Mouse (Mus musculus) heart, embryonic 15.5 days (tissue): ENCODE measurements around the gene Erich3. TPM values are rescaled to one million over a fixed set of nuclear protein-coding genes. Genes with fewer than 3 reads are reported as not detected.

ENCODE experiments used
- ATAC-seq: fragments of 200-750 bp; cut with Nextera tagmentation; replicated peaks from 2 replicates; pipeline ENCODE4 v1.8.0; 2017; ENCODE audit warnings: low read depth, moderate TSS enrichment; ENCODE audit not compliant: insufficient number of reproducible peaks, insufficient read depth, low FRiP score
- H3K27ac ChIP-seq: fragments of 300-500 bp; sonication (generic); 2 replicates; pipeline ENCODE4 v1.5.1; 2015; ENCODE audit warnings: mild to moderate bottlenecking, inconsistent platforms
- H3K27me3 ChIP-seq: fragments of 300-500 bp; sonication (generic); 2 replicates; pipeline ENCODE4 v1.6.1; 2015; ENCODE audit warnings: inconsistent platforms
- H3K36me3 ChIP-seq: fragments of 300-500 bp; sonication (generic); 2 replicates; pipeline ENCODE4 v1.6.1; 2015; ENCODE audit warnings: mild to moderate bottlenecking, inconsistent platforms
- H3K4me1 ChIP-seq: fragments of 300-500 bp; sonication (generic); replicated peaks from 2 replicates; pipeline ENCODE4 v1.6.1; 2015; ENCODE audit warnings: inconsistent platforms
- H3K4me2 ChIP-seq: fragments of 300-500 bp; sonication (generic); 2 replicates; pipeline ENCODE4 v1.6.1; 2015; ENCODE audit warnings: inconsistent platforms, mild to moderate bottlenecking, moderate library complexity
- H3K4me3 ChIP-seq: fragments of 300-500 bp; sonication (generic); 2 replicates; pipeline ENCODE4 v1.5.1; 2015; ENCODE audit warnings: mild to moderate bottlenecking, inconsistent platforms
- H3K9ac ChIP-seq: fragments of 300-500 bp; sonication (generic); 2 replicates; pipeline ENCODE4 v1.6.1; 2015; ENCODE audit warnings: mild to moderate bottlenecking, inconsistent platforms
- H3K9me3 ChIP-seq: fragments of 300-500 bp; sonication (generic); replicated peaks from 2 replicates; pipeline ENCODE4 v1.6.1; 2016; ENCODE audit warnings: inconsistent platforms
- WGBS: fragments of 180-500 bp; shearing (Covaris S2); methylation state at CpG from one replicate; pipeline ENCODE4 v1.1.7; 2015; ENCODE audit warnings: mixed read lengths; 5-methylcytosine and 5-hydroxymethylcytosine counted together
- polyA plus RNA-seq: library from polyadenylated mRNA; unstranded; fragments of >200 nt; fragmentation: Nextera tagmentation; extraction: Ambion mirVana; gene quantifications from 2 replicates; pipeline ENCODE4 v1.2.1, GENCODE M21; 2015

The Erich3 gene
- polyA plus RNA-seq, 1 experiment from 2014 or later, result 0.15 TPM

DNA sequence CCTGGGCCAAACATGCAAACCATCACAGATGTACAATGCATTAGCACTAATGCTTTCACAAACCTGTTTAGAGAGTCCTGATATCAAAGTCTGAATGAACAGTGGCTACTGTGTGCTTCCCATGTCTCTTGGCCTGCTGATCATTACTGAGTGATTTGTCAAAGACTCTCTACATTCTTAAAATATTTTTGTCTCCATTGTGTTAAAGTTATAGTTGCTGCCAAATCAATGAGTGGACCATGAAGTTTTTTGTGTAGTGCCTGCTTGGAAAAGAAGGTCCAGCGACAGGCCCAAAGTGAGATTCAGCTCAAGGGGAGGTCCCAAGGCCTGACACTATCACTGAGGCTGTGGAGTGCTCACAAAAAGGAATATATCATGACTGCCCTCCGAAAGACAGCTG lies 108.0 kb downstream of the Erich3 start:
- no peaks in the 10 kb centered on the region for H3K4me1 ChIP-seq
- H3K4me2 ChIP-seq, result no peak overlapping the region
- no peak overlapping the region for H3K9ac ChIP-seq
- ATAC-seq, result no peak
- H3K27ac ChIP-seq, result no peak overlapping the region
- H3K9me3 ChIP-seq, result no peaks in the 10 kb centered on the region
- H3K4me3 ChIP-seq, result no peak overlapping the region
- H3K36me3 ChIP-seq, result no peaks in the 10 kb centered on the region
- H3K27me3 ChIP-seq, result no peaks in the 10 kb centered on the region
- 74% methylated on average over 2 of the region's 2 CpGs for WGBS

GRCm38 (mm10) chr3:154778836-154779595 lies 115.4 kb downstream of the Erich3 start:
- Histone ChIP-seq H3K4me3 (no peak overlapping the region), H3K9ac (no peak overlapping the region), H3K27ac (no peak overlapping the region), H3K4me1 (no peaks in the 10 kb centered on the region), H3K9me3 (no peaks in the 10 kb centered on the region), H3K36me3 (no peaks in the 10 kb centered on the region), H3K4me2 (no peak overlapping the region), H3K27me3 (no peaks in the 10 kb centered on the region)
- 79% methylated on average over 6 of the region's 6 CpGs for WGBS
- no peak for ATAC-seq

DNA sequence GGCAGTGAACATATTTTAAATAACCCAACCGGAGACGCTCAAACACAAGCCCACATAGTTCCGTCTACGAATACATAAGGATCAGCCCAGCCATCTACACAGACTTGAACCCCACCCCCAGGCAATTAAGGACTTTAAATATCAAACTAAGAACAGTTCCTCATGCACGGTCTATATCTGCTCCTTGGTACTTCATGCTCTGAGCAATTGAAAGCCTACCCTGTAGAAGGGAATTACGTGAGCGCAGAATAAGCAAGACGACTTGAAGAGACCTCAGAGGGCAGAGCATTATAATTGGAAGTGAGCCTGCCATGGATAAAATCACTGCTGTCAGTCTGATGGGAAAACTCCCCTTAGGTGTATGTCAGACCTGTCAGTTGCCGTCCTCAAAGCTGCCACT lies 122.7 kb downstream of the Erich3 start:
- Histone ChIP-seq H3K4me1 (no peaks in the 10 kb centered on the region), H3K36me3 (peaks cover 6% of the 10 kb centered on the region; the same call in 1 of the 2 replicates), H3K27me3 (no peaks in the 10 kb centered on the region), H3K4me3 (no peak overlapping the region), H3K9ac (no peak overlapping the region), H3K9me3 (no peaks in the 10 kb centered on the region), H3K4me2 (no peak overlapping the region), H3K27ac (no peak overlapping the region)
- ATAC-seq, result no peak
- 88% methylated on average over 9 of the region's 9 CpGs for WGBS

GRCm38 (mm10) chr3:154787611-154788010 lies 124.0 kb downstream of the Erich3 start:
- no peak overlapping the region for H3K4me3 ChIP-seq
- no peak overlapping the region for H3K4me2 ChIP-seq
- 76% methylated on average over 3 of the region's 3 CpGs for WGBS

DNA sequence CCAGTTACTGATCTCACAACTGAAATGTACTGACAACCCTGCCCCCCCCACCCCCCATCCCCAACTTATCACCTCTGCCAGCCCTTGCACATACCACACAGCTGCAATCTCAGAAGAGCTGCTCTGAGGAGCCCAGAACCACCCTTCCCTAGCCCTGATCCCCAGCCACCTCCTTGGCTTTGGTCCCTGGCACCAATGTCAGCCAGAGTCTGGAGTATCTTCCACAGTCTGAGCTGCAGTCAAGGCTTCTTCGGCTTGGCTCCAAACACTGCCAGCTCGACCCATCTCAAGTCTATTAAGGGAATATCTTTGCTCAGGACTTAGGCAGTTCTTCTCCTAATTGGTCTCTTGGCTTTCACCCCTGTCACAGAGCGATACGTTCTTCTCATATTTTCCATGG lies 129.9 kb downstream of the Erich3 start:
- no peak for ATAC-seq
- Histone ChIP-seq H3K4me1 (no peaks in the 10 kb centered on the region; the same call in 1 of the 2 replicates), H3K27me3 (no peaks in the 10 kb centered on the region), H3K9me3 (no peaks in the 10 kb centered on the region), H3K4me2 (no peak overlapping the region), H3K9ac (no peak overlapping the region), H3K27ac (no peak overlapping the region), H3K4me3 (no peak overlapping the region), H3K36me3 (no peaks in the 10 kb centered on the region)
- 71% methylated on average over 4 of the region's 4 CpGs for WGBS

More at GRCm38 (mm10) chr3:154787611-154788010, 124.0 kb downstream of the Erich3 start:
- Histone ChIP-seq H3K9ac (no peak overlapping the region), H3K36me3 (peaks cover 6% of the 10 kb centered on the region; the same call in 1 of the 2 replicates), H3K4me1 (no peaks in the 10 kb centered on the region), H3K27ac (no peak overlapping the region), H3K9me3 (no peaks in the 10 kb centered on the region), H3K27me3 (no peaks in the 10 kb centered on the region)
- ATAC-seq, result no peak

- H3K9me3 ChIP-seq, result no peaks in the 10 kb centered on the region
- no peak overlapping the region for H3K9ac ChIP-seq
- no peaks in the 10 kb centered on the region for H3K36me3 ChIP-seq
- H3K27ac ChIP-seq, result no peak overlapping the region
- H3K27me3 ChIP-seq, result no peaks in the 10 kb centered on the region
- WGBS, result 78% methylated on average over 4 of the region's 4 CpGs
- H3K4me1 ChIP-seq, result no peaks in the 10 kb centered on the region
- ATAC-seq, result no peak
- H3K4me3 ChIP-seq, result no peak overlapping the region
- H3K4me2 ChIP-seq, result no peak overlapping the region
These were observed 135.1 kb downstream of the Erich3 start for GRCm38 (mm10) chr3:154798806-154799205.

DNA sequence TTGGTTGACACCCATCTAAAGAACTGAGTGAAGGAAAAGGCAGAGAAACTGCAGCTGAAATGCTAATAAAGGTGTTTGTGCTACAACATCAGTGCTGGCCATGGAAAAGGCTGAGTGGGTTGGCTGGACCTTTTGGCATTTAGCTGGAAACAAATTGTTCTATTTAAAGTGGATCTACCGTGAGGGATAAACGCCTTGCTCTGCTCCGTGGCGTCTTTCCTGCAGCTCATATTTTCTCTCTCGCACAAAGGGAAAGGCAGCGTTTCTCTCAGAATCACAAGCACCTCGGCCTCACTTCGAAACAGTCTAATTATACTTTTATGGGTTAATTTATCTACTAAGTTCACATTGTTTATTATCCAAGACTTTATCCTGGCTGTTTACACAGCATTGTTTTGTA lies 136.8 kb downstream of the Erich3 start:
- ATAC-seq, result no peak
- Histone ChIP-seq H3K36me3 (no peaks in the 10 kb centered on the region), H3K4me2 (no peak overlapping the region), H3K27ac (no peak overlapping the region), H3K9ac (no peak overlapping the region), H3K4me1 (no peaks in the 10 kb centered on the region), H3K9me3 (no peaks in the 10 kb centered on the region), H3K27me3 (no peaks in the 10 kb centered on the region), H3K4me3 (no peak overlapping the region)
- 71% methylated on average over 8 of the region's 8 CpGs for WGBS

DNA sequence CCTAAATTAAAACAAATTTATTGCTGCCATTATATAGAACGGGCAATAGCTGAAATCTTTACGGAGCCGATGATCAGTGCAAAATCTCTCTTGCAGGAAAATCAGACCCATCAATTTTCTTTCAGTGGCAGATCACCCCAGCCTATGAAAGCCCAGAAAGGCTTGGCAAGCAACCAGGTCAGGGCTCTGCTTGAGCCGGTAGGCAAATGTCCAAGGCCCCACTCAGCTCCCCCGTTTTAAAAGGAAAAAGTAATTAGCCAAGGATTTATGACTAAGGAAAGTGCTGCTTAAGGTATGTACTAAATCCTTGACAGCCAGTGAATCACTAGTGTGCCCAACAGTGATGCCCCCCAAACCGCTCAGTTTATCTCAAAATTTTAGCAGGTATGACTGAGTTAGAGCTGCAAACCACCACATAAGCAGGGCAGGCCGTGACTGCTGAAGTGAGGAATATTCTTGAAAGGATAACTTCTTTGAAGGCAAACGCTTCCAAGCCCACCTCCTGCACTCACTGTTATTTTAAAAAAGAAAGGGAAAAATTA lies 137.3 kb downstream of the Erich3 start:
- Histone ChIP-seq H3K4me1 (no peaks in the 10 kb centered on the region), H3K9me3 (no peaks in the 10 kb centered on the region), H3K27ac (no peak overlapping the region), H3K4me2 (no peak overlapping the region), H3K4me3 (no peak overlapping the region), H3K36me3 (no peaks in the 10 kb centered on the region), H3K27me3 (no peaks in the 10 kb centered on the region), H3K9ac (no peak overlapping the region)
- no peak for ATAC-seq
- WGBS, result 64% methylated on average over 8 of the region's 8 CpGs

GRCm38 (mm10) chr3:154806626-154807025 lies 143.0 kb downstream of the Erich3 start:
- WGBS, result 46% methylated on average over 7 of the region's 7 CpGs

DNA sequence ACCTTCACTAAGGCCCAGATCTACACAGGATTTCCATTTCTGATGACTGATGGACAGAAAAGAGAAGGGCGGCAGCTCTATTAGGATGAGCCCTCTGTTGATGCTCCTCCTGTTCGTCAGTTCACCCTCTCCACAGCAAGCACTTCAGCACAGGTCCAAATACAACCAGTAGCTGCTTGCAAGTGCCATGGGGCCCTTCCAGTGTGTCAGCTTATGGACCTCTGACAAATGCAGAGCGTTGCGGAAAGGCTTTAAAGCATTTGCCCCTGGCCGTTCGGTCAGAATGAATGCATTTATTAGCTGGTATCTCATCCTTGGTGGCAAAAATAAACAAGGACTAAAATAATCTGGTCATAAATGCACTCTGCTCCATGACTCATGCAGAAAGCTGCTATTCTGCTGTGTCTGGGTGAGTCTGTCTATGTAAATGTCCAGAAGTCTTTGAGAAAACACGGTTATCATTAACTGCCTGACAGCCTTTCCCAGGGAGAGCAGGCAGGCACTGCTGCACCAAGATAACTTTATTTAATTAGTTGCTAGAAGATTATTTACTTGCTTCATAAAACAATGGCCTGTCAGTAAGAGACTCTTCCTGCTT lies 146.7 kb downstream of the Erich3 start:
- H3K4me2 ChIP-seq, result no peak overlapping the region
- no peak overlapping the region for H3K9ac ChIP-seq
- no peaks in the 10 kb centered on the region for H3K9me3 ChIP-seq
- H3K27ac ChIP-seq, result no peak overlapping the region
- H3K4me3 ChIP-seq, result no peak overlapping the region
- 54% methylated on average over 7 of the region's 7 CpGs for WGBS
- H3K4me1 ChIP-seq, result no peaks in the 10 kb centered on the region
- H3K36me3 ChIP-seq, result no peaks in the 10 kb centered on the region
- H3K27me3 ChIP-seq, result no peaks in the 10 kb centered on the region
- ATAC-seq, result no peak

More at GRCm38 (mm10) chr3:154806626-154807025, 143.0 kb downstream of the Erich3 start:
- Histone ChIP-seq H3K27me3 (no peaks in the 10 kb centered on the region), H3K9ac (no peak overlapping the region), H3K4me3 (no peak overlapping the region), H3K4me1 (no peaks in the 10 kb centered on the region), H3K4me2 (no peak overlapping the region), H3K27ac (0 out of 2 replicates have a peak overlapping the region, but pooled peaks have one; percentile 31), H3K36me3 (no peaks in the 10 kb centered on the region), H3K9me3 (no peaks in the 10 kb centered on the region)
- ATAC-seq, result peak; percentile 63; the same call in 1 of the 2 replicates

DNA sequence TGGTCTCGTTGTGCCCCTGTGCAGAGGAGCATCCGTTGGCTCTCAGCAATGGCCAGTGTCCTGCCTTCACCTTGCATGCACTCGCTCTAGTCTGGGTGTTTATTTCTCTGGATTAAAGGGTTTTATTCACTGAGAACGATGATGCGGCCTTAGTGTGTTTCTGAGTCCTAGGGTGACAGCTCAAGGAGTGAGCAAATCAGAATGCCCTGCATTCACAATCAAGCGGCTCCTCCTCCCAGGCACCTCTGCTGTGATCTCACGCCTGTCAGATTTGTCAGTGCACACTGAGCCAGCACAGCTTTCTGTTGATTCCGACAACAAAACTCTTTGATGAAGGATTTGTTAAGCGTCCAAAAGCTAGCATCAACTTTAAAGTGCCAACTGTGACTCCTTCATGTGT lies 147.6 kb downstream of the Erich3 start:
- ATAC-seq, result no peak
- no peak overlapping the region for H3K4me2 ChIP-seq
- no peak overlapping the region for H3K4me3 ChIP-seq
- no peaks in the 10 kb centered on the region for H3K9me3 ChIP-seq
- WGBS, result 52% methylated on average over 9 of the region's 9 CpGs
- H3K4me1 ChIP-seq, result no peaks in the 10 kb centered on the region
- no peak overlapping the region for H3K9ac ChIP-seq
- no peaks in the 10 kb centered on the region for H3K27me3 ChIP-seq
- H3K27ac ChIP-seq, result no peak overlapping the region
- no peaks in the 10 kb centered on the region for H3K36me3 ChIP-seq
